Mouse (Mus musculus) kidney, adult 18-20 months (tissue): ENCODE data around the gene Nlgn2.

ENCODE experiments used
- DNase-seq: peaks from one replicate; pipeline ENCODE4 v3.0.0; 2021

Nlgn2 gene

GRCm38 (mm10) chr11:69791420-69791819 lies 46.2 kb downstream of the Nlgn2 start:
- DNase-seq = no peak

- no peak for DNase-seq
Observed at GRCm38 (mm10) chr11:69789431-69789830, 48.2 kb downstream of the Nlgn2 start.

- DNase-seq = no peak
Observed at GRCm38 (mm10) chr11:69787306-69787705, 50.3 kb downstream of the Nlgn2 start.

GRCm38 (mm10) chr11:69784793-69785272 lies 52.8 kb downstream of the Nlgn2 start:
- peak; percentile 49 for DNase-seq

- no peak for DNase-seq
Observed at GRCm38 (mm10) chr11:69781828-69782227, 55.8 kb downstream of the Nlgn2 start.

- no peak for DNase-seq
Observed at GRCm38 (mm10) chr11:69778985-69779384, 58.6 kb downstream of the Nlgn2 start.

- DNase-seq = no peak
Observed at GRCm38 (mm10) chr11:69778258-69778982, 59.2 kb downstream of the Nlgn2 start.

GRCm38 (mm10) chr11:69777504-69778257 lies 59.9 kb downstream of the Nlgn2 start:
- DNase-seq = no peak

- no peak for DNase-seq
Observed at GRCm38 (mm10) chr11:69776488-69776887, 61.1 kb downstream of the Nlgn2 start.

- no peak for DNase-seq
Observed at GRCm38 (mm10) chr11:69775716-69776115, 61.9 kb downstream of the Nlgn2 start.

- no peak for DNase-seq
Observed at GRCm38 (mm10) chr11:69774961-69775360, 62.6 kb downstream of the Nlgn2 start.
